Mouse (Mus musculus) midbrain, postnatal 0 days (tissue): ENCODE measurements at regions not wholly inside any gene's neighbourhood (a gene's known extent, or its start where the extent isn't known, plus 50 kb on each side); places are given as distances from the start of the nearest gene placed in this dataset.

Experiments used
- ATAC-seq: fragments of 200-750 bp; cut with Nextera tagmentation; 2 replicates; pipeline ENCODE4 v1.8.0; 2017; ENCODE audit warnings: moderate number of reproducible peaks, mild to moderate bottlenecking, moderate TSS enrichment, moderate library complexity; ENCODE audit not compliant: low FRiP score
- DNase-seq: peaks from one replicate; pipeline ENCODE4 v3.0.0-alpha.2; 2015; ENCODE audit warnings: low spot score
- H3K27ac ChIP-seq: fragments of 300-500 bp; sonication (generic); 2 replicates; pipeline ENCODE4 v1.5.1; 2014; ENCODE audit warnings: low read depth, mild to moderate bottlenecking, low read length, mixed read lengths
- H3K27me3 ChIP-seq: fragments of 300-500 bp; sonication (generic); 2 replicates; pipeline ENCODE4 v1.6.1; 2014; ENCODE audit warnings: low read length, control low read depth, mixed read lengths; ENCODE audit not compliant: insufficient read depth
- H3K36me3 ChIP-seq: fragments of 300-500 bp; sonication (generic); 2 replicates; pipeline ENCODE4 v1.6.1; 2014; ENCODE audit warnings: low read length, control low read depth, mixed read lengths; ENCODE audit not compliant: insufficient read depth
- H3K4me1 ChIP-seq: fragments of 300-500 bp; sonication (generic); 2 replicates; pipeline ENCODE4 v1.6.1; 2014; ENCODE audit warnings: mild to moderate bottlenecking, control low read depth, antibody characterized with exemption, low read length, mixed read lengths; ENCODE audit not compliant: insufficient read depth
- H3K4me2 ChIP-seq: fragments of 300-500 bp; sonication (generic); 2 replicates; pipeline ENCODE4 v1.6.1; 2014; ENCODE audit warnings: low read depth, mild to moderate bottlenecking, low read length, mixed read lengths; ENCODE audit not compliant: poor library complexity, severe bottlenecking
- H3K4me3 ChIP-seq: fragments of 300-500 bp; sonication (generic); 2 replicates; pipeline ENCODE4 v1.5.1; 2014; ENCODE audit warnings: low read depth, mild to moderate bottlenecking, low read length, moderate library complexity
- H3K9ac ChIP-seq: fragments of 300-500 bp; sonication (generic); replicated peaks from 2 replicates; pipeline ENCODE4 v1.6.1; 2014; ENCODE audit warnings: mild to moderate bottlenecking, low read length, moderate library complexity, mixed read lengths; ENCODE audit not compliant: poor library complexity, severe bottlenecking
- H3K9me3 ChIP-seq: fragments of 300-500 bp; sonication (generic); 2 replicates; pipeline ENCODE4 v1.6.1; 2016; ENCODE audit warnings: low read length, control low read depth
- CTCF ChIP-seq: IDR thresholded peaks from 2 replicates; pipeline ENCODE4 v1.5.1; 2016; ENCODE audit warnings: antibody characterized with exemption, mild to moderate bottlenecking
- WGBS: fragments of 180-500 bp; shearing (Covaris S2); extraction: QIAGEN DNeasy Blood & Tissue Kit; methylation state at CpG from one replicate; pipeline ENCODE4 v1.1.7; 2014; 5-methylcytosine and 5-hydroxymethylcytosine counted together

- WGBS = 71% methylated on average over 4 of the region's 4 CpGs
- Histone ChIP-seq H3K9me3 (no peaks in the 10 kb centered on the region), H3K4me1 (peaks cover 3% of the 10 kb centered on the region; the same call in 1 of the 2 replicates), H3K36me3 (no peaks in the 10 kb centered on the region), H3K9ac (no peak overlapping the region), H3K4me3 (no peak overlapping the region), H3K4me2 (no peak overlapping the region), H3K27ac (no peak overlapping the region), H3K27me3 (no peaks in the 10 kb centered on the region)
- no peak for DNase-seq
- TF ChIP-seq CTCF = no peak
- no peak for ATAC-seq
These were observed 72.4 kb upstream of the Mpp6 start for GRCm38 (mm10) chr6:50037614-50038013.

GRCm38 (mm10) chr6:50038369-50038768 is 71.7 kb upstream of the Mpp6 start:
- Histone ChIP-seq H3K27me3 (no peaks in the 10 kb centered on the region), H3K4me3 (no peak overlapping the region), H3K4me1 (no peaks in the 10 kb centered on the region), H3K4me2 (no peak overlapping the region), H3K9ac (no peak overlapping the region), H3K27ac (no peak overlapping the region), H3K36me3 (no peaks in the 10 kb centered on the region), H3K9me3 (no peaks in the 10 kb centered on the region)
- 64% methylated on average over 3 of the region's 3 CpGs for WGBS
- ATAC-seq (no peak), DNase-seq (no peak)
- no peak for TF ChIP-seq CTCF

- Histone ChIP-seq H3K4me3 (no peak overlapping the region), H3K27me3 (no peaks in the 10 kb centered on the region), H3K4me1 (no peaks in the 10 kb centered on the region), H3K9ac (no peak overlapping the region), H3K9me3 (no peaks in the 10 kb centered on the region), H3K27ac (no peak overlapping the region), H3K36me3 (no peaks in the 10 kb centered on the region), H3K4me2 (no peak overlapping the region)
- peak; percentile 15 for DNase-seq
- ATAC-seq = no peak
- WGBS = 50% methylated on average over 10 of the region's 10 CpGs
- no peak for TF ChIP-seq CTCF
These were observed 69.0 kb upstream of the Mpp6 start for GRCm38 (mm10) chr6:50041044-50041443.

- no peaks in the 10 kb centered on the region for H3K36me3 ChIP-seq
- ATAC-seq = no peak
- no peak for DNase-seq
- H3K27ac ChIP-seq = no peak overlapping the region
- no peak overlapping the region for H3K9ac ChIP-seq
- H3K4me2 ChIP-seq = no peak overlapping the region
- 74% methylated on average over 3 of the region's 3 CpGs for WGBS
- no peaks in the 10 kb centered on the region for H3K27me3 ChIP-seq
- no peaks in the 10 kb centered on the region for H3K4me1 ChIP-seq
- TF ChIP-seq CTCF = no peak
- no peak overlapping the region for H3K4me3 ChIP-seq
- H3K9me3 ChIP-seq = no peaks in the 10 kb centered on the region
These were observed 67.9 kb upstream of the Mpp6 start for GRCm38 (mm10) chr6:50042127-50042526.

GRCm38 (mm10) chr6:50044165-50044564 is 65.9 kb upstream of the Mpp6 start:
- no peaks in the 10 kb centered on the region for H3K36me3 ChIP-seq
- ATAC-seq (no peak), DNase-seq (no peak)
- H3K9ac ChIP-seq = no peak overlapping the region
- no peaks in the 10 kb centered on the region for H3K4me1 ChIP-seq
- WGBS = 85% methylated on average over 1 of the region's 1 CpGs
- H3K4me3 ChIP-seq = no peak overlapping the region
- H3K27me3 ChIP-seq = no peaks in the 10 kb centered on the region
- TF ChIP-seq CTCF = no peak
- H3K27ac ChIP-seq = no peak overlapping the region
- H3K4me2 ChIP-seq = no peak overlapping the region
- H3K9me3 ChIP-seq = no peaks in the 10 kb centered on the region

GRCm38 (mm10) chr6:50046721-50047120 is 63.3 kb upstream of the Mpp6 start:
- TF ChIP-seq CTCF = no peak

GRCm38 (mm10) chr6:50052416-50052815 is 57.6 kb upstream of the Mpp6 start:
- no peaks in the 10 kb centered on the region for H3K27me3 ChIP-seq
- H3K27ac ChIP-seq = no peak overlapping the region
- TF ChIP-seq CTCF = no peak
- 87% methylated on average over 2 of the region's 2 CpGs for WGBS
- H3K4me2 ChIP-seq = no peak overlapping the region
- no peak overlapping the region for H3K9ac ChIP-seq
- H3K4me3 ChIP-seq = no peak overlapping the region
- ATAC-seq = no peak
- no peaks in the 10 kb centered on the region for H3K4me1 ChIP-seq
- DNase-seq = no peak
- H3K36me3 ChIP-seq = no peaks in the 10 kb centered on the region
- no peaks in the 10 kb centered on the region for H3K9me3 ChIP-seq

More at GRCm38 (mm10) chr6:50046721-50047120, 63.3 kb upstream of the Mpp6 start:
- Histone ChIP-seq H3K4me3 (no peak overlapping the region), H3K9ac (no peak overlapping the region), H3K36me3 (no peaks in the 10 kb centered on the region), H3K4me2 (no peak overlapping the region), H3K27me3 (no peaks in the 10 kb centered on the region), H3K4me1 (no peaks in the 10 kb centered on the region), H3K27ac (no peak overlapping the region), H3K9me3 (no peaks in the 10 kb centered on the region)
- WGBS = 70% methylated on average over 5 of the region's 5 CpGs
- DNase-seq (peak; percentile 40), ATAC-seq (no peak)
